Mouse (Mus musculus) limb, embryonic 14.5 days (tissue): Measurements from ENCODE around the gene Smg6. TPM values are rescaled to one million over a fixed set of nuclear protein-coding genes. Genes with fewer than 3 reads are reported as not detected.

ENCODE experiments used
- ATAC-seq: fragments of 200-750 bp; cut with Nextera tagmentation; 2 replicates; pipeline ENCODE4 v1.8.0; 2017; ENCODE audit warnings: low read depth, moderate number of reproducible peaks, moderate TSS enrichment; ENCODE audit not compliant: low FRiP score
- DNase-seq: peaks from one replicate; pipeline ENCODE4 v3.0.0-alpha.2; 2015; ENCODE audit warnings: low spot score
- H3K27ac ChIP-seq: fragments of 300-500 bp; sonication (generic); replicated peaks from 2 replicates; pipeline ENCODE4 v1.5.1; 2014; ENCODE audit warnings: low read depth, mild to moderate bottlenecking, low read length, moderate library complexity, mixed read lengths
- H3K27me3 ChIP-seq: fragments of 300-500 bp; sonication (generic); 2 replicates; pipeline ENCODE4 v1.6.1; 2014; ENCODE audit warnings: low read length, mixed read lengths; ENCODE audit not compliant: control insufficient read depth, insufficient read depth
- H3K36me3 ChIP-seq: fragments of 300-500 bp; sonication (generic); 2 replicates; pipeline ENCODE4 v1.6.1; 2014; ENCODE audit warnings: mild to moderate bottlenecking, low read length, moderate library complexity, mixed read lengths; ENCODE audit not compliant: control insufficient read depth, insufficient read depth
- H3K4me1 ChIP-seq: fragments of 300-500 bp; sonication (generic); 2 replicates; pipeline ENCODE4 v1.6.1; 2014; ENCODE audit warnings: antibody characterized with exemption, low read length, mixed read lengths; ENCODE audit not compliant: control insufficient read depth, insufficient read depth
- H3K4me2 ChIP-seq: fragments of 300-500 bp; sonication (generic); replicated peaks from 2 replicates; pipeline ENCODE4 v1.6.1; 2014; ENCODE audit warnings: low read depth, mild to moderate bottlenecking, low read length, moderate library complexity; ENCODE audit not compliant: severe bottlenecking
- H3K4me3 ChIP-seq: fragments of 300-500 bp; sonication (generic); replicated peaks from 2 replicates; pipeline ENCODE4 v1.5.1; 2014; ENCODE audit warnings: low read length
- H3K9ac ChIP-seq: fragments of 300-500 bp; sonication (generic); 2 replicates; pipeline ENCODE4 v1.6.1; 2014; ENCODE audit warnings: mild to moderate bottlenecking, low read depth, low read length, moderate library complexity; ENCODE audit not compliant: severe bottlenecking
- H3K9me3 ChIP-seq: fragments of 300-500 bp; sonication (generic); 2 replicates; pipeline ENCODE4 v1.6.1; 2016; ENCODE audit warnings: low read length; ENCODE audit not compliant: control insufficient read depth
- POLR2A ChIP-seq: fragments of 200-500 bp; IDR thresholded peaks from 2 replicates; pipeline ENCODE4 v1.8.0; 2012; ENCODE audit warnings: inconsistent platforms, mild to moderate bottlenecking, moderate library complexity, borderline replicate concordance; ENCODE audit not compliant: insufficient read depth, insufficient read length; ENCODE audit errors: extremely low read depth
- WGBS: fragments of 180-500 bp; shearing (Covaris S2); extraction: QIAGEN DNeasy Blood & Tissue Kit; methylation state at CpG from one replicate; pipeline ENCODE4 v1.1.7; 2014; 5-methylcytosine and 5-hydroxymethylcytosine counted together
- polyA plus RNA-seq, 2 experiments: library from polyadenylated mRNA; depleted of rRNA in 1 of 2; stranded (reverse) in 1 of 2; unstranded in 1 of 2; fragments of >200 nt; fragmentation: Nextera tagmentation in 1 of 2; extraction: Ambion mirVana in 1 of 2; gene quantifications; 2 replicates each; pipeline versions ENCODE4 v1.2.1 to v1.2.3; 2012 to 2014

Gene Smg6
- polyA plus RNA-seq, 2 experiments = 16.0 to 36.5 TPM

DNA sequence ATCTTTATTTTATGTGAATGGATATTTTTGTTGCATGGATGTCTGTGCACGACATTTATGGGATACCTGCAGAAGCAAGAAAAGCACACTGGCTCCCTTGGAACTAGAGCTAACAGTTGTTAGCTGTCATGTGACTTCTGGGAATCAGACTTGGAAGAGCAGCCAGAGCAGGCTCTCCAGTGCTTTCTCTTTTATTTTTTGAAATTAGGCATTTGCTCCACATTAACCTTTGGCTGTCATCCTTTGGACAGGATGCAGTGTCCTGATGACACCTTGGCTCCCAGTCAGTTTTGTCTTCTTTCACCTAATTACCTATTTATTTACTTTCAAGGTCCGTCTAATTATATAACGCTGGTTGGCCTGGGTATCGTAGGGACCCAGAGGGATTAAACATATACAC is 31.0 kb upstream of the Smg6 start:
- TF ChIP-seq POLR2A = no peak
- Histone ChIP-seq H3K4me3 (no peak overlapping the region), H3K9me3 (no peaks in the 10 kb centered on the region), H3K27me3 (no peaks in the 10 kb centered on the region), H3K36me3 (peaks cover under 1% of the 10 kb centered on the region; the same call in 1 of the 2 replicates), H3K4me2 (no peak overlapping the region), H3K27ac (no peak overlapping the region), H3K4me1 (no peaks in the 10 kb centered on the region), H3K9ac (no peak overlapping the region)
- ATAC-seq (no peak), DNase-seq (no peak)
- 76% methylated on average over 4 of the region's 4 CpGs for WGBS

DNA sequence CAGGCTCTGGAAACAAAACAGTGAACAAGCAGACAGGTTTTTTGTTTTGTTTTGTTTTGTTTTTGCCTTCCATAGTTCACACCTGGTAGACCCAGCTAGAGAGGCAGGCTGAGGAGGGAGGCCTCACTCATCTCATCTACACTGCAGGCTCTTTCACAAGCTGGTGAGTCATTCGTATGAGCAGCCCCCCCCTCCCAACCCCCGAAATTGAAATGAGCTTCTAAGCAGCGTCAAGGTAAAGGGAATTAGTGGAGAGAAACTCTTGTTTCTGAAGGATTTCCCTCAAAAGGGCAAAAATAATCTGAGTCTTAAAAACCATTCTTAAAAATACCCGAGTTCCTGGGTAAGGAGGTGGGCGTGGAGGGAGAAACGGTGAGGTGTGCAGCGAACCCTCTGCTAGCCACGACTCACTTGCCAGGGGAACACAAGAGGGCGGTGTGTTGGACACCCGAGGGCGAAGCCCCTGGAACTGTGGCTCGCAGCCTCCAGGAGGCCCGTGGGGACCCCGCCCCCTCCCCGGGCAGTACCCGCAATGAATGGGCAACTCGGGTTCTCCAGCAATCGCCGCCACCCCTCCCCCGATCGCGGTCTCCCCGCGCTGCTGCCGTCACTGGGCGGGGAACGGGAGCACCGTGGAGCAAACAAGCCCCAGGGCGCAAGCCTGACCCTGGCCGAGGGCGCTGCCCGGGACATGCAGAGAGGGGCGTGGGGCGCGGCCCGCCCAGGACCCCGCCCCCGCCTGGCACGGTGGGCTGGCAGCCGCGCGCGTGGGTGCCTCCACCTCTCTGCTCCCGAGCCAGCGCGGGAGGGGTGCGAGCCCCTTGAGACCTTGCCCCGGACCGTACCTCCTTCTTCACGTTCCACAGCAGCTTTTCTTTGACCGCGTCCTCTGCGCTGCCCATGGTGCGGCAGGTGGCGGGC is 29.4 kb upstream of the Smg6 start:
- Histone ChIP-seq H3K4me2 (peak overlapping the region; percentile 94), H3K27me3 (no peaks in the 10 kb centered on the region), H3K9me3 (no peaks in the 10 kb centered on the region), H3K9ac (peak overlapping the region; percentile 74), H3K27ac (peak overlapping the region; percentile 61; the same call in 1 of the 2 replicates), H3K4me1 (no peaks in the 10 kb centered on the region), H3K4me3 (peak overlapping the region; percentile 81), H3K36me3 (peaks cover 16% of the 10 kb centered on the region)
- peak; percentile 17 for DNase-seq
- no peak for TF ChIP-seq POLR2A
- WGBS = under 1% methylated on average over 34 of the region's 55 CpGs
- peak; percentile 23; the same call in 1 of the 2 replicates for ATAC-seq

DNA sequence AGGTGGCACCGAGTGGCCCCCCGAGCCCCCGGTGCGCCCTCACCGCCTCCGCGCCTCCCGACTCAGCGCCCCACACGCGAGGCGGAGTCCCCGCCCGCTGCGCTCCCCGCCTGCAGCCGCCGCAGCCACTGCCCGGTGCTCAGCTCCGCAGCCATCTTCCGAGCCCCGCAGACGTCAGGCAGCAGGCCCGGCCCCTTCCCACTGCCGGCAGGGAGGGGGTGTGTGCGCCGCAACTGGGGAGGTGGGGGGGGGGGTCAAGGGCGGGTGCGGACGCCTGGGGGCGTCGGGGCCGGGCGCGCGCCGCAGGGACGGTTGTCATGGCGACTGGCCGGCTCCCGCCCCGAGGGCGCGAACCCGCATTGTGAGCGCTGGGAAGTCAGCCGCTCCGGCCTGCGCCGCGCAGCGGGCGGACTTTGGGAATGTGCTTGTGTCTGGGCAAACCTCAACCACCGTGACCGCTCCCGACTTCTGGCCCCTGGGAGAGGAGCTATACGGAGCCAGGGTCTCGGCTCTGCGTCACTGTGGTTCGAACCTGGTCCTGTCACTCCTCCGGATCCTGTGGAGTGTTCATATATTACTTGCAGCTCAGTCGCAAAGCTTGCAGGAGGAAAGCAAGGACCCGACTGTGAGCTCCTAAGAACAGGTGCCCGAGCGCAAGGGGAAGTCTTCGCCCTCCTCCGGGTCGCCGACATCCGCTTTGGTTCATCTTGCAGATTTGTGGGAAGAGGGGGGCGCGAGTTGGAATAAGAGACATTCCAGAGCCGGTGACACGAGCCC is 28.5 kb upstream of the Smg6 start, which contains the start of gene Sgsm2:
Gene Sgsm2 (minus strand): TSS at position 160 of the 777 bp plus-strand sequence.
- Histone ChIP-seq H3K27me3 (no peaks in the 10 kb centered on the region), H3K4me1 (no peaks in the 10 kb centered on the region), H3K27ac (peak within 1 kb of the TSS; percentile 78), H3K36me3 (peaks cover 25% of the 10 kb centered on the region), H3K9ac (peak within 1 kb of the TSS; percentile 74), H3K4me2 (peak within 1 kb of the TSS; percentile 94), H3K9me3 (no peaks in the 10 kb centered on the region), H3K4me3 (peak within 1 kb of the TSS; percentile 81)
- DNase-seq (peak; percentile 57), ATAC-seq (peak; percentile 64)
- WGBS = 4% methylated on average over 63 of the region's 74 CpGs
- no peak for TF ChIP-seq POLR2A

DNA sequence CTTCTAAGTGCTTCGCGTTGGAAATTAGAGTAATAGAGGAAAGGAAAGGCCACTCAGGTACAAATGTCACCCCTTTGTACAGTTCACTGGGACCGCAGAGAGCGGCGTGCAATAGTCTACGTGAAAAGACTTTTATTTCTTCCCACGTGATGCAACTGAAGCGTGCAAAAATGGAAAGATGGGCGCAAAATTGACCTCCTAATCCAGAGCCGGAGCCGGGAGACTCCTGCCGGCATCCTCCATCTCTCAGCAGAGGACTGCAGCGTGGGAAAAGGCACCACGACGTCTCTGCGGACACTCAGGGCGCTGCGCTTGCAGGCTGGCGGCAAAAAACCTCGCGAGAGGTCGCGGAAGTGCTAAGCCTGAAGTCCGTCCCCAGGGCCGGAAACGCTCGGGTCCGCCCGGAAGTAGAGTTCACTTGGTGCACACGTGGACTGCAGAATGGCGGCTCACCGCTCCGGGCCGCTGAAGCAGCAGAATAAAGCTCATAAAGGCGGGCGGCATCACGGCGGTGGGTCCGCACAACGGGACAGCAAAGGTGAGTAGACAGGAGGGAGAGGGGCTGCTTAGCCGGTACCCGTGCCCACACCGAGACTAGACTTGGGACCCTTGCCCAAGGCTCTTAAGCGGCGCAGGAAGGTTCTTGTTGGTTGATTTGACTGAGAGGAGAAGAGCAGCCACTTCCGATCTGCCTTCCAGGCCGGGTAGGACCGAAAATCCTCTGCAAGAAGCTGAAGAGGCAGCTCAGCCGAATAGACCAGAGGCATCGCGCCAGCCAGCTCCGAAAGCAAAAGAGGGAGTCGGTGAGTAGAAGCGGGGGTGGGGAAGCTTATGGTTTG is 27.7 kb upstream of the Smg6 start, which contains the start of gene Tsr1:
Gene Tsr1 (plus strand): TSS at position 394 of the 839 bp plus-strand sequence.
- ATAC-seq (peak; percentile 83), DNase-seq (peak; percentile 89)
- no peaks in the 10 kb centered on the region for H3K9me3 ChIP-seq
- peak within 1 kb of the TSS; percentile 94 for H3K4me2 ChIP-seq
- peak; percentile 41; the same call in 1 of the 2 replicates for TF ChIP-seq POLR2A
- H3K36me3 ChIP-seq = peaks cover 33% of the 10 kb centered on the region
- H3K4me3 ChIP-seq = peak within 1 kb of the TSS; percentile 81
- H3K27me3 ChIP-seq = no peaks in the 10 kb centered on the region
- no peaks in the 10 kb centered on the region for H3K4me1 ChIP-seq
- WGBS = 1% methylated on average over 54 of the region's 54 CpGs
- peak within 1 kb of the TSS; percentile 74 for H3K9ac ChIP-seq
- peak within 1 kb of the TSS; percentile 78 for H3K27ac ChIP-seq

DNA sequence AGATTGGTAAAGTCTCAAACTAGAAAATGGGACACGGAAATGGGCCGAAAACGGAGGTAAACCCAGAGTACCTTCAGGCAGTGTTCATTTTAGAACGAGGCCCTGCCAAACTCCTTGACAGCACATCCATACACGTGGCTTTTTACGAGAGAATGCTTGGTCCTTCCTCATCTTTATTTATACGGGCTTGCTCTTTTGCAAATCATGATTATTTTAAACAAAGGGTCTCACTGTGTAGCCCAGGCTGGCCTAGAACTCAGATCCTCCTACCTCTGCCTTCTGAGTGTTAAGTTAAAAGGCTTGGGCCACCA is 27.2 kb upstream of the Smg6 start:
- Histone ChIP-seq H3K9ac (peak overlapping the region; percentile 74), H3K27me3 (no peaks in the 10 kb centered on the region), H3K27ac (peak overlapping the region; percentile 78; the same call in 1 of the 2 replicates), H3K4me1 (no peaks in the 10 kb centered on the region), H3K4me2 (peak overlapping the region; percentile 94), H3K9me3 (no peaks in the 10 kb centered on the region), H3K36me3 (peaks cover 39% of the 10 kb centered on the region), H3K4me3 (peak overlapping the region; percentile 81)
- ATAC-seq (no peak), DNase-seq (no peak)
- no peak for TF ChIP-seq POLR2A
- WGBS = 0% methylated on average over 7 of the region's 7 CpGs
